Mouse (Mus musculus) midbrain, embryonic 14.5 days (tissue): Measurements from ENCODE around the gene Cd164l2. TPM values are rescaled to one million over a fixed set of nuclear protein-coding genes. Genes with fewer than 3 reads are reported as not detected.

Experiments
- ATAC-seq: fragments of 200-750 bp; cut with Nextera tagmentation; 2 replicates; pipeline ENCODE4 v1.8.0; 2017; ENCODE audit warnings: moderate number of reproducible peaks, moderate library complexity; ENCODE audit not compliant: low FRiP score, low TSS enrichment
- DNase-seq: peaks from one replicate; pipeline ENCODE4 v3.0.0-alpha.2; 2015
- H3K27ac ChIP-seq: fragments of 300-500 bp; sonication (generic); replicated peaks from 2 replicates; pipeline ENCODE4 v1.5.1; 2014; ENCODE audit warnings: mild to moderate bottlenecking, low read depth, low read length, moderate library complexity
- H3K27me3 ChIP-seq: fragments of 300-500 bp; sonication (generic); 2 replicates; pipeline ENCODE4 v1.6.1; 2014; ENCODE audit warnings: low read length, control low read depth, mixed read lengths; ENCODE audit not compliant: control insufficient read depth, insufficient read depth
- H3K36me3 ChIP-seq: fragments of 300-500 bp; sonication (generic); 2 replicates; pipeline ENCODE4 v1.6.1; 2014; ENCODE audit warnings: low read length, control low read depth; ENCODE audit not compliant: control insufficient read depth, insufficient read depth
- H3K4me1 ChIP-seq: fragments of 300-500 bp; sonication (generic); 2 replicates; pipeline ENCODE4 v1.6.1; 2014; ENCODE audit warnings: mild to moderate bottlenecking, antibody characterized with exemption, low read length, control low read depth; ENCODE audit not compliant: control insufficient read depth, insufficient read depth
- H3K4me2 ChIP-seq: fragments of 300-500 bp; sonication (generic); 2 replicates; pipeline ENCODE4 v1.6.1; 2014; ENCODE audit warnings: mild to moderate bottlenecking, low read length, moderate library complexity
- H3K4me3 ChIP-seq: fragments of 300-500 bp; sonication (generic); replicated peaks from 2 replicates; pipeline ENCODE4 v1.5.1; 2014; ENCODE audit warnings: low read depth, low read length
- H3K9ac ChIP-seq: fragments of 300-500 bp; sonication (generic); replicated peaks from 2 replicates; pipeline ENCODE4 v1.6.1; 2014; ENCODE audit warnings: mild to moderate bottlenecking, low read length, moderate library complexity
- H3K9me3 ChIP-seq: fragments of 300-500 bp; sonication (generic); 2 replicates; pipeline ENCODE4 v1.6.1; 2016; ENCODE audit warnings: low read length, control low read depth, mixed read lengths; ENCODE audit not compliant: control insufficient read depth
- WGBS: fragments of 180-500 bp; shearing (Covaris S2); extraction: QIAGEN DNeasy Blood & Tissue Kit; methylation state at CpG from one replicate; pipeline ENCODE4 v1.1.7; 2014; 5-methylcytosine and 5-hydroxymethylcytosine counted together
- polyA plus RNA-seq: library from polyadenylated mRNA; unstranded; fragments of >200 nt; fragmentation: Nextera tagmentation; extraction: Ambion mirVana; gene quantifications from 2 replicates; pipeline ENCODE4 v1.2.1, GENCODE M21; 2014

Cd164l2 gene
- polyA plus RNA-seq, 1 experiment from 2014 or later, result 0.95 TPM

- Histone ChIP-seq H3K9ac (no peak overlapping the region), H3K27ac (no peak overlapping the region), H3K4me3 (no peak overlapping the region), H3K27me3 (no peaks in the 10 kb centered on the region), H3K36me3 (peaks cover 26% of the 10 kb centered on the region), H3K4me2 (no peak overlapping the region), H3K4me1 (no peaks in the 10 kb centered on the region), H3K9me3 (0 out of 2 replicates have a peak, but pooled peaks cover 4% of the 10 kb centered on the region)
- ATAC-seq (no peak), DNase-seq (no peak)
- WGBS, result 54% methylated on average over 10 of the region's 10 CpGs
Observed at GRCm38 (mm10) chr4:133261641-133262374, 49.9 kb downstream of the Cd164l2 start.

- Histone ChIP-seq H3K9ac (no peak overlapping the region), H3K4me1 (no peaks in the 10 kb centered on the region), H3K4me2 (no peak overlapping the region), H3K27ac (no peak overlapping the region), H3K4me3 (no peak overlapping the region), H3K27me3 (no peaks in the 10 kb centered on the region), H3K36me3 (peaks cover 32% of the 10 kb centered on the region), H3K9me3 (0 out of 2 replicates have a peak, but pooled peaks cover 4% of the 10 kb centered on the region)
- no peak for DNase-seq
- WGBS, result 69% methylated on average over 7 of the region's 7 CpGs
- ATAC-seq, result no peak
Observed at GRCm38 (mm10) chr4:133262375-133262765, 50.4 kb downstream of the Cd164l2 start.

DNA sequence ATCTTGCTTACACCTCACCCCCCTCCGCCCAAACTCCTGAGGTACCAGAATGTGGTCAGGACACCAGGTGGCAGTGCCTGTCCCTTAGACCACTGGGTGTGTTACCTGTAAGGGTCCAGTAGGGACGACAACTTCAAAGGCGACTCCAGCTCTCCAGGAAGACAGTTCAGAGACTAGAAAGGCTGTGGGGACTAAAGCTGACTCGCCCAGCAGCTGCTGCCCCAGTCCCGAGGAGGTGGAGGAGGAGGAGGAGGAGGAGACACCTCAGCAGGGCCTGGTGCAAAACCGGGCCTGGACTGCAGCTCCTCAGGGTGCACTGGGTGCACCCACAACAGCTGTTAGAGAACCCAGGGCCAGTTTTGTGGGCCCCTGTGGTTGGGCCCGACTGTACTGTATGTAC lies 51.0 kb downstream of the Cd164l2 start, which contains the start of gene Sytl1:
TSS of gene Sytl1 (minus strand) at position 232 of the 400 bp plus-strand sequence.
- H3K4me1 ChIP-seq, result no peaks in the 10 kb centered on the region
- ATAC-seq (no peak), DNase-seq (no peak)
- 38% methylated on average over 7 of the region's 7 CpGs for WGBS
- no peak within 1 kb of the TSS for H3K4me2 ChIP-seq
- no peaks in the 10 kb centered on the region for H3K27me3 ChIP-seq
- H3K9me3 ChIP-seq, result 0 out of 2 replicates have a peak, but pooled peaks cover 4% of the 10 kb centered on the region
- no peak within 1 kb of the TSS for H3K4me3 ChIP-seq
- peaks cover 37% of the 10 kb centered on the region for H3K36me3 ChIP-seq
- H3K9ac ChIP-seq, result no peak within 1 kb of the TSS
- no peak within 1 kb of the TSS for H3K27ac ChIP-seq

DNA sequence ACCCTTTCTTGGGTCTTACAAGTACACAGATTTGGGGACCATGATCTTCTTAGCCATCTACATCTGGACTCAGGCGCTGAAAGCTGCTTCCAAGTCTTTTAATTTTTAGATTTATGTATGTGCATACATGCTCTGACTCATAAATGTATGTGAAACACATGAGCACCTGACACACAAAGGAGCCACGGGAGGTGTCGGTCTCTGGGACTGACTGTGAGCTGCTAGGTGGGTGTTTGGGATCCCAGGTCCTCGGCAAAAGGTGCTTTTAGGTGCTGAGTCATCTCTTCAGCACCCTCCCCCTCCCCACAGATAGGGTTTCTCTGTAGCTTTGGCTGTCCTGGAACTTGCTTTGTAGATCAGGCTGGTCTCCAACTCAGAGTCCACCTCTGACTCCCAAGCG lies 51.8 kb downstream of the Cd164l2 start:
- DNase-seq (no peak), ATAC-seq (no peak)
- Histone ChIP-seq H3K4me3 (no peak overlapping the region), H3K27ac (no peak overlapping the region), H3K9me3 (0 out of 2 replicates have a peak, but pooled peaks cover 4% of the 10 kb centered on the region), H3K4me1 (no peaks in the 10 kb centered on the region), H3K9ac (no peak overlapping the region), H3K4me2 (no peak overlapping the region), H3K27me3 (no peaks in the 10 kb centered on the region), H3K36me3 (peaks cover 46% of the 10 kb centered on the region)
- WGBS, result 91% methylated on average over 5 of the region's 5 CpGs

- ATAC-seq, result no peak
- Histone ChIP-seq H3K4me2 (no peak overlapping the region), H3K27me3 (no peaks in the 10 kb centered on the region), H3K4me1 (no peaks in the 10 kb centered on the region), H3K9ac (no peak overlapping the region), H3K4me3 (no peak overlapping the region), H3K27ac (no peak overlapping the region), H3K9me3 (0 out of 2 replicates have a peak, but pooled peaks cover 4% of the 10 kb centered on the region), H3K36me3 (peaks cover 54% of the 10 kb centered on the region)
- no peak for DNase-seq
- WGBS, result 98% methylated on average over 2 of the region's 2 CpGs
Observed at GRCm38 (mm10) chr4:133264559-133264958, 52.6 kb downstream of the Cd164l2 start.

- H3K27ac ChIP-seq, result no peak overlapping the region
- no peak for ATAC-seq
- 0 out of 2 replicates have a peak, but pooled peaks cover 4% of the 10 kb centered on the region for H3K9me3 ChIP-seq
- no peak for DNase-seq
- H3K4me3 ChIP-seq, result no peak overlapping the region
- no peaks in the 10 kb centered on the region for H3K4me1 ChIP-seq
- H3K27me3 ChIP-seq, result no peaks in the 10 kb centered on the region
- H3K36me3 ChIP-seq, result peaks cover 61% of the 10 kb centered on the region
- WGBS, result 92% methylated on average over 3 of the region's 3 CpGs
- no peak overlapping the region for H3K9ac ChIP-seq
- H3K4me2 ChIP-seq, result no peak overlapping the region
Observed at GRCm38 (mm10) chr4:133265297-133265696, 53.4 kb downstream of the Cd164l2 start.

DNA sequence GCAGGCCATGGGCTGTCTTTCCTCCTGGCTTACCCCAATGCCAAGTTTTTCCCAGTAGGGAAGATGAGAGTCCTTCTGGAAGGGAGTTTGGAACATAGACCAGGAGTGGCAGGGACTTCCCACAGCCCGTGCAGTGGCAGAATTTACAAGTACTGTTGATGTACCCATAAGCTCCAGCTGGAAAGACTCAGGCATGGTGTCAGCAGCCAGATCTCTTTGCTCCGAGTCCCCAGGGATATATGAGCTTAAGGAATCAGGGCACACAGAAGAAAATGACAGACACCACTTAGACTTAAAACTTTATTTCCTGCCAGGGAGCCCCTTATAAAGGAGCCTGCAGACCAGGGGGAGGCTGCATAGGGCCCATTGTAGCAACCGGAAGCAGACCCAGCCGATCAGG lies 53.8 kb downstream of the Cd164l2 start:
- ATAC-seq (no peak), DNase-seq (no peak)
- H3K9ac ChIP-seq, result no peak overlapping the region
- H3K4me3 ChIP-seq, result no peak overlapping the region
- H3K36me3 ChIP-seq, result peaks cover 65% of the 10 kb centered on the region
- H3K27ac ChIP-seq, result no peak overlapping the region
- 0 out of 2 replicates have a peak, but pooled peaks cover 4% of the 10 kb centered on the region for H3K9me3 ChIP-seq
- no peaks in the 10 kb centered on the region for H3K4me1 ChIP-seq
- WGBS, result 96% methylated on average over 4 of the region's 4 CpGs
- no peaks in the 10 kb centered on the region for H3K27me3 ChIP-seq
- no peak overlapping the region for H3K4me2 ChIP-seq

GRCm38 (mm10) chr4:133266248-133266880 lies 54.4 kb downstream of the Cd164l2 start:
- ATAC-seq (no peak), DNase-seq (no peak)
- Histone ChIP-seq H3K27me3 (no peaks in the 10 kb centered on the region), H3K9ac (no peak overlapping the region), H3K4me3 (no peak overlapping the region), H3K36me3 (peaks cover 65% of the 10 kb centered on the region), H3K27ac (no peak overlapping the region), H3K9me3 (0 out of 2 replicates have a peak, but pooled peaks cover 4% of the 10 kb centered on the region), H3K4me2 (no peak overlapping the region), H3K4me1 (no peaks in the 10 kb centered on the region)
- 92% methylated on average over 12 of the region's 12 CpGs for WGBS
